8 mouse cellular contexts compared by ENCODE assay signal in genomic region chr13:78210029-78210747, GRCm38 (mm10). TPM values are rescaled to one million over a fixed set of nuclear protein-coding genes. Genes with fewer than 3 reads are reported as not detected.
DNase-seq lines count a peak whose midpoint lies in the region; ATAC-seq lines count a peak whose summit lies in the region.

No protein-coding gene starts in this region.

- peak overlapping the region; percentile 65 for H3K4me2 ChIP-seq in embryonic facial prominence, embryonic 14.5 days (ENCODE audit: low read depth, low read length)
- peak overlapping the region; percentile 59 for H3K4me2 ChIP-seq in intestine, embryonic 14.5 days (ENCODE audit: low read length)

- H3K27ac ChIP-seq in embryonic facial prominence, embryonic 14.5 days (replicated peaks; ENCODE audit: low read depth, low read length): peak overlapping the region; percentile 13
- no peak overlapping the region for H3K27ac ChIP-seq in intestine, embryonic 14.5 days (ENCODE audit: low read depth)
- H3K27ac ChIP-seq in midbrain, embryonic 10.5 days (replicated peaks): peak overlapping the region; percentile 89

- H3K4me3 ChIP-seq in embryonic facial prominence, embryonic 14.5 days (ENCODE audit: low read depth, low read length): peak overlapping the region; percentile 33
- H3K4me3 ChIP-seq in intestine, embryonic 14.5 days (ENCODE audit: low read depth, low read length): peak overlapping the region; percentile 25
- H3K4me3 ChIP-seq in midbrain, embryonic 10.5 days: peak overlapping the region; percentile 59

- peaks cover 24% of the 10 kb centered on the region; the same call in 1 of the 2 replicates for H3K4me1 ChIP-seq in embryonic facial prominence, embryonic 14.5 days (ENCODE audit: control insufficient read depth, insufficient read depth, low read length)
- H3K4me1 ChIP-seq in intestine, embryonic 14.5 days (replicated peaks; ENCODE audit: control insufficient read depth, insufficient read depth, low read length): no peaks in the 10 kb centered on the region
- peaks cover 78% of the 10 kb centered on the region for H3K4me1 ChIP-seq in midbrain, embryonic 10.5 days

- H3K9ac ChIP-seq in embryonic facial prominence, embryonic 14.5 days (ENCODE audit: low read depth, low read length): peak overlapping the region; percentile 50
- H3K9ac ChIP-seq in intestine, embryonic 14.5 days (ENCODE audit: low read length): peak overlapping the region; percentile 1; the same call in 1 of the 2 replicates

- peak; percentile 68 for ATAC-seq in embryonic facial prominence, embryonic 14.5 days (ENCODE audit: low read depth)
- ATAC-seq in intestine, embryonic 14.5 days (replicated peaks; ENCODE audit: low FRiP score, low TSS enrichment, low read depth): peak; percentile 40; the same call in 1 of the 2 replicates
- no peak for ATAC-seq in monocyte, adult 5-6 weeks (replicated peaks; ENCODE audit: insufficient number of reproducible peaks, low FRiP score, low TSS enrichment, poor library complexity, severe bottlenecking)

- WGBS in embryonic facial prominence, embryonic 14.5 days: 2% methylated on average over 35 of the region's 38 CpGs
- 1% methylated on average over 38 of the region's 38 CpGs for WGBS in intestine, embryonic 14.5 days
- WGBS in midbrain, embryonic 10.5 days: under 1% methylated on average over 38 of the region's 38 CpGs

- peaks cover 51% of the 10 kb centered on the region for H3K27me3 ChIP-seq in embryonic facial prominence, embryonic 14.5 days (replicated peaks; ENCODE audit: control insufficient read depth, insufficient read depth, low read length)
- H3K27me3 ChIP-seq in intestine, embryonic 14.5 days (replicated peaks; ENCODE audit: control insufficient read depth, insufficient read depth, low read length): peaks cover 62% of the 10 kb centered on the region
- peaks cover 50% of the 10 kb centered on the region for H3K27me3 ChIP-seq in midbrain, embryonic 10.5 days (ENCODE audit: low read depth, poor library complexity, severe bottlenecking)

- no peaks in the 10 kb centered on the region for H3K9me3 ChIP-seq in embryonic facial prominence, embryonic 14.5 days (ENCODE audit: control insufficient read depth, low read length)
- no peaks in the 10 kb centered on the region for H3K9me3 ChIP-seq in intestine, embryonic 14.5 days (ENCODE audit: control insufficient read depth, low read length)
- H3K9me3 ChIP-seq in midbrain, embryonic 10.5 days (replicated peaks): no peaks in the 10 kb centered on the region

- DNase-seq in layer of hippocampus, postnatal 14 days (ENCODE audit: low spot score in 2 of 2): peak; percentile 67 to 71
- no peak for DNase-seq in layer of hippocampus, adult 9-10 months (ENCODE audit: low spot score)
- DNase-seq in adrenal gland, postnatal 36 days: peak; percentile 49 to 63
- peak; percentile 69 for DNase-seq in embryonic facial prominence, embryonic 14.5 days (ENCODE audit: low spot score)
- DNase-seq in intestine, embryonic 14.5 days (ENCODE audit: low spot score): peak; percentile 68
- DNase-seq in midbrain, embryonic 10.5 days (ENCODE audit: low spot score): peak; percentile 61
- DNase-seq in spleen, postnatal 10 days (ENCODE audit: low spot score in 2 of 2): no peak

- H3K36me3 ChIP-seq in embryonic facial prominence, embryonic 14.5 days (ENCODE audit: control insufficient read depth, insufficient read depth, low read length): no peaks in the 10 kb centered on the region
- no peaks in the 10 kb centered on the region for H3K36me3 ChIP-seq in intestine, embryonic 14.5 days (ENCODE audit: control insufficient read depth, insufficient read depth, low read length)
- no peaks in the 10 kb centered on the region for H3K36me3 ChIP-seq in midbrain, embryonic 10.5 days

RNA-seq across cellular contexts. Expression of gene Nr2f1, which starts 10.6 kb away (rescaled TPM):
- total RNA-seq in layer of hippocampus, postnatal 14 days (2021): 100 to 1,000 TPM; 100 to 110 TPM
- 10 to 100 TPM; 17.8 to 33.0 TPM for total RNA-seq in adrenal gland, postnatal 36 days (2021)
- 17.9 and 19.4 TPM in 2 replicates for polyA plus RNA-seq in embryonic facial prominence, embryonic 14.5 days (2014; fragmentation: Nextera tagmentation; extraction: Ambion mirVana)
- polyA plus RNA-seq in intestine, embryonic 14.5 days (2014; fragmentation: Nextera tagmentation; extraction: Ambion mirVana): 3.3 and 5.2 TPM in 2 replicates
- polyA plus RNA-seq in midbrain, embryonic 10.5 days (2016; fragmentation: Nextera tagmentation; extraction: Ambion mirVana): 53.1 and 57.4 TPM in 2 replicates
- not detected in 3 replicates for total RNA-seq in monocyte, adult 5-6 weeks (2017)

Comparison
In these comparisons a context has a peak if more than half of its experiments do, and no peak if none do; other contexts are left out.
1. DNase-seq: peak in layer of hippocampus, postnatal 14 days (2 of 2), adrenal gland, postnatal 36 days (2 of 2), embryonic facial prominence, embryonic 14.5 days (single experiment), intestine, embryonic 14.5 days (single experiment) and midbrain, embryonic 10.5 days (single experiment); none in layer of hippocampus, adult 9-10 months (single experiment) and spleen, postnatal 10 days (0 of 2).
2. RNA of gene Nr2f1, which starts 10.6 kb away (total RNA-seq): 100 to 110 TPM in layer of hippocampus, postnatal 14 days and 17.8 to 33.0 TPM in adrenal gland, postnatal 36 days; not detected in monocyte, adult 5-6 weeks; every median in the first group is over 10 times any median in the second.
3. Peak in every context shown above with its lines, with median percentiles within 50 percentile points of each other: H3K4me3 ChIP-seq.